Mouse (Mus musculus) heart, adult 11 months (tissue): ENCODE measurements around the gene Spef2.

Experiments
- DNase-seq: peaks from one replicate; pipeline ENCODE4 v3.0.0; 2022

Gene Spef2

GRCm38 (mm10) chr15:9748359-9749102 lies at the start of gene Spef2:
Gene Spef2 (minus strand): TSS chr15:9748868.
- peak; percentile 97 for DNase-seq

- no peak for DNase-seq
Observed at GRCm38 (mm10) chr15:9794131-9794530, 45.5 kb upstream of the Spef2 start.

- DNase-seq: no peak
Observed at GRCm38 (mm10) chr15:9788245-9789030, 39.8 kb upstream of the Spef2 start.

DNA sequence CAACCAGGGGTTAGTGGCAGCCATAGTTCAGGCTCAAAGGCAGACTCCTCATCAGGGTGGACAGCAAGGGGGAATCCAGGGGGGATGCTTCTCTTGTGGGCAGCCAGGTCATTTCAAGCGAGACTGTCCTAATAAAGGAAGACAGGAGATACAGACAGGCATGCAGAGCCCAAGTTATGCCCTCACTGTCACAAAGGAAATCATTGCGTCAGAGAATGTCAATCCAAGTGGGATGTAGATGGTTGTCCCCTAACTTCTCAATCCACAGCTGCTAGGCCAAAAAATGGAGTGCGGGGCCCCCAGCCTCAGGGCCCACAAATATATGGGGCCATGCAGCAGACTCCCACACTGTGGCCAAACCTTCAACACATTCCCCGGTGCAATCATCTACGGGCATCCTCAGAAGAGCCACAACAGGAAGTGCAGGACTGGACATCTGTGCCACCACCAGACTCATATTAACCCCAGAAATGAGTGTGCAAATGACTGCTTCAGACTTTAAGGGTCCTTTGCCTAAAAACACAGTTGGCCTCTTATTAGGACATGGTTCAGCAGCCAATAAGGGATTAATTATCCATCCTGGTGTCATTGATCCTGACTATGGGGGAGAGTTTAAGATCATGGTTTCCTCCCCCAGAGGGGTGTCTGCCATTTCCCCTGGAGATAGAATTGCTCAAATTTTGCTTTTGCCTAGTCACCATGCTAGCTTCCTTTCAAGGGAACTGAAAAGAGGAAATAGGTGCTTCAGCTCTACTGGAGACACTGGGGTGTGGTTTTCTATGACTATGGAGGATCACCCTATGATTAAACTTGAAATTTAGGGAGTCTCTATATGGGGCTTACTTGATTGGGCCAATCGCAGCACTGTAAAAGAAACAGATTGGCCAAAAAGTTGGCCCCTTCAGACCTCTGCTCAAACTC lies 25.8 kb upstream of the Spef2 start:
- DNase-seq: peak; percentile 79

DNA sequence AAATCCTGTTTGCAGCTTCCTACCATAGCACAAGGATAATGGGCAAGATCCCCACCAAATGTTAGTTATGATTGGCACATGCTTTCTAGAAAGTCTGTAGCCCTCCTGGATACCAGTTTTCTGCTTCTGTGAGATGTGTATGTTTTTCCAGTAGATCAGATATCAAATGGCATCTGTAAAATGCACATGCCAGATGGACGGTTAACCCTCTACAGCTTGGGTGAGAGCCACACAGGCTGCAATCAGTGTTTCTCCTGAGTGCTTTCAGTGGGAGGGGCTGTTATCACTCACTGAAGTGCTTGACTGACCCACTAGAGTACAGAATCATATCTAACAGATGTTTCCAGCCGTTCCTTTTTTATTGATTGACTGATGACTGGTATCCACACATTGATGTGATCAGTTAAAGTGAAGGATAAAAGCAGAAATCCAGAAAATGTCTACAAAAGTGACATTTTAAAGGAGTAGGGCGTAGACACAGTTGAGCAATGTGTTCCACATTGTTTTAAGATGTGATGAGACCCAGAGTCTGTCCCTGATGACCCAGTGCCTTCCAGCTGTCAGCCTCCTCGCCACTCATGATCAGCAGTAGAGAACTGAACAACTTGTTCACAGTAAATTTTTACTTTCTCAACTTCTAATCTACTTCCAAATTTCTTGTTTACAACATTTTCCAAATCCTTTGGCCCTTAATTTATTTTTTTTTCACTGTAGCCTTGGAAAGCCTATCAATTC lies 19.7 kb upstream of the Spef2 start:
- peak; percentile 84 for DNase-seq

GRCm38 (mm10) chr15:9767034-9767433 lies 18.4 kb upstream of the Spef2 start:
- DNase-seq: no peak

GRCm38 (mm10) chr15:9750966-9751365 lies 2.3 kb upstream of the Spef2 start:
- DNase-seq: no peak

DNA sequence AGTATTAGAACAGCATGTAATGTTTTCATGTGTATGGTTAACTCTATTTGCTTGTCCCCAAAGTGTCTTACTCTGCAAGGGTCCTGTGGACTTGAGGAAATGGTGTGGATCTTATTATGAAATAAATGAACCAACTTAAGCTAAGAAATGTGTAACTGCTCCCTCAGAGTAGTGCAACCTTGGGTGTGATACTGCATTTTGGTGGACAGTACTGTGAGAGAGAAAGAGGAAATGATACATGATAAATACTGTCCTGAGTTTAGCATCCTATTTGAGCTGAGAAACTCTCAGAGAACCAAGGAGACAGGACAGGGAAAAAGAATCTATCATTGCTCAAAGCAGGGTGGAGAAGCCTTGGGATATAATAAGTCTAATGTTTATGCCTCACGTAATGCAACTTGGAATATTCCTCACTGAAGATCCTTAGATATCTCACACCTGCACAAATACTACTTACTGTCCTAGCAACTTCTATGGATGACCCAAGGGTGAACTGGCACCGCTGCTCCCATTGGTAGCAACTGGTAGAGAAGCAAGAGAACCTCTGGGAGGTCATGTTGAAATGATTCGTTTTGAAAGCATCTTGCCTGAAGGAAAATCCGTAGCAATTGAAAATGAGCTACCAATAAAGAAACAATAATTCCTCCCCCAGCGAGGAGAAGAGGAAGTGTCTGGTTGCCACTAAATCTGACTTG lies 1.1 kb downstream of the Spef2 start:
- no peak for DNase-seq

DNA sequence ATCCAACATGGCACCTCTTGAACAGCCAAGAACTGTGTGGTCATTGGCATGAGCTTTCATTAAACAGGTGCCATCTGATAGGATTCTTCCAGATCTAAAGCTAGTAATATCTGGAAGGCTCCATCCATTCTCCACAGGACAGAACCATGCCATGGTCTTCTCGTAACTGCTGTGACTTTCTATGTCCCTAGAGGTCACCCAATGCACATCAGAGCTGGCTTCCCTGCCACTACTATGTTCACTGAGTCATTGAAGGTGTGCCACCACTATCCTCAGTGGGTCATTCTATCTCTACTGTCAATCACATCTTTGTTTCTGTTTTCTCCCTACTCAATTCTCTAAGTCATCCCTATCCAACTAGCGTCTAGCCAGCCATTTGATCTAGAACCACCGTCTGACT lies 6.5 kb downstream of the Spef2 start:
- DNase-seq: no peak

- no peak for DNase-seq
Observed at GRCm38 (mm10) chr15:9714574-9715458, 33.9 kb downstream of the Spef2 start.

- DNase-seq: no peak
Observed at GRCm38 (mm10) chr15:9713707-9714106, 35.0 kb downstream of the Spef2 start.

GRCm38 (mm10) chr15:9710330-9710729 lies 38.3 kb downstream of the Spef2 start:
- DNase-seq: no peak

GRCm38 (mm10) chr15:9705830-9706450 lies 42.7 kb downstream of the Spef2 start:
- DNase-seq: no peak

DNA sequence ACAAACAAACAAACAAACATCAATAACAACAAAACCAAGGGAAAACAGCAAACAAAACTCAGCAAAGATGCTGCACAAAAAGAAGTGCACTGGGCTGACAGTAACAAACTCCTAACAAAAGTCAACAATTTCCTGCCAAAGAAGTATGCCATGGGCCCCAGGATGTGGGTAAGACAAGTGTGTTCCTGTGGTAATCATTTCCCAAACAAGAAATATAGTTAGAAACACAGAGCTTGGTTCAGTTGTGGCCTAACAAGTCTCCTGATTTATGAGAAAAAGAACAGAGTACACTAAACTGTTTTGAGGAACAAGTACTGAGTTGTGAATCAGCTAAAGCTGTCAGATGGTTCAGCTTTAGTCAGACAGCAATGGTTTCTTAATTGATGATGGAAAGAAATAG lies 46.8 kb downstream of the Spef2 start:
- DNase-seq: no peak

GRCm38 (mm10) chr15:9691721-9692120 lies 56.9 kb downstream of the Spef2 start:
- no peak for DNase-seq

GRCm38 (mm10) chr15:9690845-9691244 lies 57.8 kb downstream of the Spef2 start:
- DNase-seq: no peak

- no peak for DNase-seq
Observed at GRCm38 (mm10) chr15:9690436-9690835, 58.2 kb downstream of the Spef2 start.

DNA sequence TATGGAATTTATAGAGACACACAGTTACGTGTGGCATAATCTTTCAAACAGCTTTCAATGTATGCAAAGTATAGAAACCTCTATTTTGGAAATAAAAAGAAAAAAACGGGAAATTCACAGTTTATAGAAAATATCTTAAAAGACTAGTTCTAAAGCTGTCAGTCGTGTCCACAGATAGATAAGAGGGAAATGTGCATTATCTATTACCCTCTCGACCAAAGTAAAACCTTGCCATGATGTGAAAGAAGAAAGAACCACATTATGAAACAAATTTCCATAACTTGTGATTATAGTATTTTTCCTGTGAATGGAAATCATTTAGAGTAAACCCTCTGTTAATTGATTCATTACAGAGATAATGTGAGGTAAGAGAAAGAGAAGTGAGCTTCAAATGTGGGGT lies 65.2 kb downstream of the Spef2 start:
- no peak for DNase-seq

DNA sequence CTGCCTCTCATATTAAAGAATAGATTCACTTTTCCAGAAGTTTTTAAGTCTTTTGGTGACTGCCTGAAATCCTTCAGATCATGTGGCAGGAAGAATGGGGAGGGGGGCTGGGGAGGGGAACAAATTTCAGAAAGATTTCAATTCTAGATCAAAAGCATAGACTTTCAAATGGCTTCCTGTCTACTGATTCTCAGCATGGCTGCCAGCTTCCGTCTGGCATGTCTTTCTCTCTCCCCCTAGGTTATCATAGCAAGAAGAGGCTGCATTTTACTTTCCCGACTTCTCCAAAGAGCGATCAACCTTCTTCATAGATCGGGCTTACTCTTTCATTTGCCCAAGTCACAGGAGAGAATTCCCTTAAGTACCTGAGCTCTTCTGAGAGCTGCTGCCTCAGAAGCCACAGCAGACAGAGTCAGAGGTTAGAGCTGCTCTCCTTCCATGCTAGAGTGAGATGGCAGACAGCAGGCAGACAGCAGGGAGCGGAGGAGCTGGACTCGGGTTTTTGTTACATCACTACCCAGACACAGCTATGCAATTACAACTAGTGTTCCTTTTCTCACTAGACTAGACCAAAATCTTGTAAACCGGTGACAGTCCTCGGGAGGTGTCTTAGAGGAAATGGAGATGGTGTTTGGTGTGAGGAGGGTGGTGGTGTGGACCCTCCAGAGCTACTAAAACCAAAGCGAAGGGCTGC lies 71.2 kb downstream of the Spef2 start:
- DNase-seq: no peak

DNA sequence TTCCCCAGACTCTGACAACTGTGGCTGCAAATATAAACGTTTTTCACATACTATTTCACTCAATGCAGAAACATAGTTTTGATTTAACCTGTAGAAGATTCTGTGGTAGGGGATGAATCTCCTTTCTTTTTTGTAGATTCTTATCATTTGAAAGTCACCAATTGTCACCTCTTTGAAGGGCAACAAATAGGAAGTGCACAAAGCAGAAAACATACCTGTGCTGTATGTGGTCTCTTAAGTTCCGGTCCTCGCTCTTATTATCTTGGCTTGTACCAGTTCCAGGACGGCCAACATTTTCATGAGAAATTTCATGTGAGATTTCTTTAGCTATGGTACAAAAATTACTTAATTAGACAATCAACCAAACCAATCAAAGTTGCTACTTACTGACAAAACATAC lies 80.1 kb downstream of the Spef2 start:
- no peak for DNase-seq
